Mouse (Mus musculus): Measurements from ENCODE around the gene Ric3. TPM values are rescaled to one million over a fixed set of nuclear protein-coding genes. Genes with fewer than 3 reads are reported as not detected.

Gene Ric3
- polyA plus RNA-seq, 1 experiment from 2014 or later: 0.47 TPM

GRCm38 (mm10) chr7:109000315-109000954 lies 82.7 kb downstream of the Ric3 start:
- ATAC-seq (ENCODE audit: low read depth): no peak
- no peak overlapping the region for H3K27ac ChIP-seq (ENCODE audit: low read length)
- 31% methylated on average over 4 of the region's 4 CpGs for WGBS (ENCODE audit: insufficient replicate concordance)

GRCm38 (mm10) chr7:108996156-108996555 lies 87.0 kb downstream of the Ric3 start:
- H3K4me3 ChIP-seq (ENCODE audit: low read depth, low read length): no peak overlapping the region
- H3K9ac ChIP-seq (ENCODE audit: low read depth, low read length): no peak overlapping the region
- H3K4me2 ChIP-seq (ENCODE audit: low read depth, low read length): no peak overlapping the region
- no peaks in the 10 kb centered on the region for H3K27me3 ChIP-seq (ENCODE audit: control insufficient read depth, insufficient read depth, low read depth, low read length)
- WGBS (ENCODE audit: insufficient replicate concordance): 65% methylated on average over 6 of the region's 6 CpGs
- H3K9me3 ChIP-seq (replicated peaks; ENCODE audit: control insufficient read depth, low read length): no peaks in the 10 kb centered on the region
- H3K36me3 ChIP-seq (ENCODE audit: control insufficient read depth, insufficient read depth): no peaks in the 10 kb centered on the region
- H3K27ac ChIP-seq (ENCODE audit: low read length): no peak overlapping the region
- no peaks in the 10 kb centered on the region for H3K4me1 ChIP-seq (ENCODE audit: control insufficient read depth, low read depth, low read length)
- no peak for ATAC-seq (ENCODE audit: low read depth)

More at GRCm38 (mm10) chr7:109000315-109000954, 82.7 kb downstream of the Ric3 start:
- Histone ChIP-seq H3K27me3 (ENCODE audit: control insufficient read depth, insufficient read depth, low read depth, low read length) (no peaks in the 10 kb centered on the region), H3K9me3 (replicated peaks; ENCODE audit: control insufficient read depth, low read length) (no peaks in the 10 kb centered on the region), H3K9ac (ENCODE audit: low read depth, low read length) (no peak overlapping the region), H3K4me1 (ENCODE audit: control insufficient read depth, low read depth, low read length) (no peaks in the 10 kb centered on the region), H3K4me2 (ENCODE audit: low read depth, low read length) (no peak overlapping the region), H3K36me3 (ENCODE audit: control insufficient read depth, insufficient read depth) (no peaks in the 10 kb centered on the region), H3K4me3 (ENCODE audit: low read depth, low read length) (no peak overlapping the region)

GRCm38 (mm10) chr7:108993881-108994291 lies 89.2 kb downstream of the Ric3 start:
- ATAC-seq (ENCODE audit: low read depth): no peak
- Histone ChIP-seq H3K9me3 (replicated peaks; ENCODE audit: control insufficient read depth, low read length) (no peaks in the 10 kb centered on the region), H3K27me3 (ENCODE audit: control insufficient read depth, insufficient read depth, low read depth, low read length) (no peaks in the 10 kb centered on the region), H3K4me2 (ENCODE audit: low read depth, low read length) (no peak overlapping the region), H3K27ac (ENCODE audit: low read length) (no peak overlapping the region), H3K9ac (ENCODE audit: low read depth, low read length) (no peak overlapping the region), H3K36me3 (ENCODE audit: control insufficient read depth, insufficient read depth) (no peaks in the 10 kb centered on the region), H3K4me1 (ENCODE audit: control insufficient read depth, low read depth, low read length) (no peaks in the 10 kb centered on the region), H3K4me3 (ENCODE audit: low read depth, low read length) (no peak overlapping the region)
- 61% methylated on average over 3 of the region's 3 CpGs for WGBS (ENCODE audit: insufficient replicate concordance)

- no peaks in the 10 kb centered on the region for H3K27me3 ChIP-seq (ENCODE audit: control insufficient read depth, insufficient read depth, low read depth, low read length)
- no peaks in the 10 kb centered on the region for H3K9me3 ChIP-seq (replicated peaks; ENCODE audit: control insufficient read depth, low read length)
- no peak overlapping the region for H3K9ac ChIP-seq (ENCODE audit: low read depth, low read length)
- H3K4me1 ChIP-seq (ENCODE audit: control insufficient read depth, low read depth, low read length): no peaks in the 10 kb centered on the region
- no peak for ATAC-seq (ENCODE audit: low read depth)
- no peak overlapping the region for H3K4me2 ChIP-seq (ENCODE audit: low read depth, low read length)
- H3K27ac ChIP-seq (ENCODE audit: low read length): no peak overlapping the region
- H3K36me3 ChIP-seq (ENCODE audit: control insufficient read depth, insufficient read depth): no peaks in the 10 kb centered on the region
- WGBS (ENCODE audit: insufficient replicate concordance): 64% methylated on average over 7 of the region's 7 CpGs
- no peak overlapping the region for H3K4me3 ChIP-seq (ENCODE audit: low read depth, low read length)
These were observed 89.9 kb downstream of the Ric3 start for GRCm38 (mm10) chr7:108993230-108993629.

- no peaks in the 10 kb centered on the region for H3K27me3 ChIP-seq (ENCODE audit: control insufficient read depth, insufficient read depth, low read depth, low read length)
- 59% methylated on average over 9 of the region's 9 CpGs for WGBS (ENCODE audit: insufficient replicate concordance)
- no peaks in the 10 kb centered on the region for H3K9me3 ChIP-seq (replicated peaks; ENCODE audit: control insufficient read depth, low read length)
- no peak overlapping the region for H3K4me3 ChIP-seq (ENCODE audit: low read depth, low read length)
- no peak overlapping the region for H3K27ac ChIP-seq (ENCODE audit: low read length)
- no peak for ATAC-seq (ENCODE audit: low read depth)
- no peaks in the 10 kb centered on the region for H3K4me1 ChIP-seq (ENCODE audit: control insufficient read depth, low read depth, low read length)
- no peak overlapping the region for H3K9ac ChIP-seq (ENCODE audit: low read depth, low read length)
- H3K4me2 ChIP-seq (ENCODE audit: low read depth, low read length): no peak overlapping the region
- H3K36me3 ChIP-seq (ENCODE audit: control insufficient read depth, insufficient read depth): no peaks in the 10 kb centered on the region
These were observed 91.9 kb downstream of the Ric3 start for GRCm38 (mm10) chr7:108991207-108991606.

GRCm38 (mm10) chr7:108985934-108986708 lies 97.0 kb downstream of the Ric3 start:
- Histone ChIP-seq H3K4me2 (ENCODE audit: low read depth, low read length) (no peak overlapping the region), H3K27ac (ENCODE audit: low read length) (no peak overlapping the region), H3K9me3 (replicated peaks; ENCODE audit: control insufficient read depth, low read length) (no peaks in the 10 kb centered on the region), H3K27me3 (ENCODE audit: control insufficient read depth, insufficient read depth, low read depth, low read length) (no peaks in the 10 kb centered on the region), H3K36me3 (ENCODE audit: control insufficient read depth, insufficient read depth) (no peaks in the 10 kb centered on the region), H3K9ac (ENCODE audit: low read depth, low read length) (no peak overlapping the region), H3K4me1 (ENCODE audit: control insufficient read depth, low read depth, low read length) (no peaks in the 10 kb centered on the region), H3K4me3 (ENCODE audit: low read depth, low read length) (no peak overlapping the region)
- WGBS (ENCODE audit: insufficient replicate concordance): 49% methylated on average over 2 of the region's 3 CpGs
- no peak for ATAC-seq (ENCODE audit: low read depth)

Other genes starting within 250 kb of the Ric3 start
- gene Olfr516, start 232.8 kb downstream of the Ric3 start, polyA plus RNA-seq (2015; fragmentation: Nextera tagmentation; extraction: Ambion mirVana): not detected in 2 replicates
- not detected in 2 replicates for gene Olfr517, start 211.0 kb downstream of the Ric3 start, polyA plus RNA-seq (2015; fragmentation: Nextera tagmentation; extraction: Ambion mirVana)
- gene Olfr518, start 198.3 kb downstream of the Ric3 start, polyA plus RNA-seq (2015; fragmentation: Nextera tagmentation; extraction: Ambion mirVana): not detected in 2 replicates
- gene Olfr519, start 188.9 kb downstream of the Ric3 start, polyA plus RNA-seq (2015; fragmentation: Nextera tagmentation; extraction: Ambion mirVana): not detected in 2 replicates
- 0.04 TPM in 1 of 2 replicates, not detected in the other for gene Nlrp10, start 153.2 kb downstream of the Ric3 start, polyA plus RNA-seq (2015; fragmentation: Nextera tagmentation; extraction: Ambion mirVana)
- 28.0 and 29.1 TPM in 2 replicates for gene Eif3f, start 148.9 kb downstream of the Ric3 start, polyA plus RNA-seq (2015; fragmentation: Nextera tagmentation; extraction: Ambion mirVana)
- gene Tub, start 133.0 kb downstream of the Ric3 start, polyA plus RNA-seq (2015; fragmentation: Nextera tagmentation; extraction: Ambion mirVana): 0.05 and 0.11 TPM in 2 replicates
- gene Lmo1, start 91.9 kb upstream of the Ric3 start, polyA plus RNA-seq (2015; fragmentation: Nextera tagmentation; extraction: Ambion mirVana): 1.0 and 1.1 TPM in 2 replicates